Mouse (Mus musculus) Patski (cell line): ENCODE measurements around the gene Slc27a4. TPM values are rescaled to one million over a fixed set of nuclear protein-coding genes. Genes with fewer than 3 reads are reported as not detected.

ENCODE experiments used
- ATAC-seq: fragments of 100-300 bp; one replicate; pipeline ENCODE4 v1.8.0; 2021
- CTCF ChIA-PET: fragments of 350-600 bp; sonication (Branson Sonifier 250); formaldehyde crosslinking; loops from one replicate; lab custom pipeline; 2022; ENCODE audit warnings: inconsistent platforms; lab: Charles Lee
- POLR2A ChIA-PET: fragments of 350-600 bp; sonication (Branson Sonifier 250); formaldehyde crosslinking; loops from one replicate; lab custom pipeline; 2022; ENCODE audit warnings: antibody characterized with exemption, inconsistent platforms; lab: Charles Lee
- DNase-seq: peaks from one replicate; pipeline ENCODE4 v3.0.0-alpha.2; 2011; ENCODE audit warnings: low read depth, low spot score
- H3K27me3 ChIP-seq: fragments of 371-371 bp; one replicate; pipeline ENCODE4 v1.5.1; 2021
- CTCF ChIP-seq: fragments of 100-300 bp; IDR thresholded peaks from one replicate; pipeline ENCODE4 v1.5.1; 2021
- in situ Hi-C: fragments of 300-500 bp; cut with MboI; formaldehyde crosslinking; loops from 3 replicates; pipeline ENCODE4 v1.11.1; 2018; ENCODE audit warnings: low pct_unique_long_range_greater_than_20kb, mixed read lengths
- polyA plus RNA-seq: library from polyadenylated mRNA; unstranded; gene quantifications from one replicate; pipeline ENCODE4 v1.2.3, GENCODE M21; 2021

Gene Slc27a4
- polyA plus RNA-seq, 1 experiment from 2014 or later, result 31.4 TPM

DNA sequence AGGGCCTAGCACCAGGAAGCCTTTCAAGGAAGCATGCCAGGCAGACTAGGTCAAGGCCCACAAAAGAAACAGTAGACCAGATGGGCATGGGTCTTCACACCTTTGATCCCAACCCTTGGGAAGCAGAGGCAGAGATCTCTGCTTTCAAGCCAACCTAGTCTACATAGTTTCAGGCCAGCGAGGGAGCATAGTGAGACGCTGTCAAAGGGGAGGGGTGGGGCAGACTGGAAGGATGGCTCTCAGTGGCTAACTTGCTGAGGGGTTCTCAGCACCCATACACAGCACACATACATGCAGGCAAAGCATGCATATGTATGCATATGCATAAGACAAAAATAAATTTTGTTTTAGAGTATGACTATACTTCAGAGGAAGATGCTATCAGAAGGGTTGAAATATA is 16.9 kb downstream of the Slc27a4 start:
- H3K27me3 ChIP-seq, result no peaks in the 10 kb centered on the region
- TF ChIP-seq CTCF, result no peak
- no peak for ATAC-seq
- in situ Hi-C loops, result loop anchor here (5.0 kb wide), 2 partner anchors 52 to 93 kb away; no protein-coding TSS in a partner anchor
- no peak for DNase-seq
- ChIA-PET POLR2A (interaction anchor here (0.6 kb wide), 1 partner anchor 90 kb away, joined by 4 read pairs; no protein-coding TSS in a partner anchor), CTCF (interaction anchor here (2.9 kb wide), 1 partner anchor 54 kb away, joined by 10 read pairs; no protein-coding TSS in a partner anchor)

- no peak for TF ChIP-seq CTCF
- H3K27me3 ChIP-seq, result no peaks in the 10 kb centered on the region
- DNase-seq (no peak), ATAC-seq (peak; percentile 10)
- POLR2A ChIA-PET, result interaction anchor here (1.1 kb wide), 1 partner anchor 30 kb away, joined by 5 read pairs; no protein-coding TSS in a partner anchor
- in situ Hi-C loops, result no loop called here
- CTCF ChIA-PET, result interaction anchor here (2.9 kb wide), 1 partner anchor 55 kb away, joined by 10 read pairs; no protein-coding TSS in a partner anchor
Measured at GRCm38 (mm10) chr2:29820025-29820817, 17.8 kb downstream of the Slc27a4 start, which contains the start of gene Urm1. Gene Urm1 (plus strand): TSS chr2:29820075.

DNA sequence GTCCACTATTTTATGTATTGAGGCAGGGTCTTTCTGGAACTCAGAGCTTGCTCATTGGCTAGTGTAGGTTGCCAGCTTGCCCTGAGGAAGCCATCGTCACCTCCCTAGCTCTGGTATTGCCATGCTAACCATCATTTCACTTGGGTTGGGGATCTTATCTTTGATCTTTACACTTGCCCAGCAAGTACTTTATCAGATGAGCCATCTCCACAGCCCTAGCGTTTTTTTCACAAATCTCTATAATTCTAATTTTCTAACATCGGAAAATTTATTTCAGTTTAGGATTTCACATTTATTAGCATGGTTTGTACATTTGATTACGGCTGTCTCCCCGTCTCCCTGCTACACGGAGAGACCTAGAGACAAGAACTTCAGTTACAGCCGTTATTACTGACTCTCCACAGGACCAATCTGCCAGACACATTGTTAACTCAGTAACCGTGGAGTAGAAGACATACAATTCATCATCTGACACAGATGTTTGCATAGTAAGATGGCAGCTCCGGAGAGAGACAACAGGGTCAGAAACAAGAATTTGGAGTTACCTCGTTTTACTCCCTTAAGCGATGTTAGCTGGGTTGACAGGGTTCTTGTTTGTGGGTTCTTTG is 24.0 kb downstream of the Slc27a4 start:
- ATAC-seq, result no peak
- ChIA-PET CTCF (interaction anchor here (0.6 to 1.7 kb wide), 3 partner anchors 9 to 153 kb away, joined by 3 read pairs; no protein-coding TSS in a partner anchor), POLR2A (no interaction called here)
- TF ChIP-seq CTCF, result no peak
- in situ Hi-C loops, result no loop called here
- no peak for DNase-seq
- no peaks in the 10 kb centered on the region for H3K27me3 ChIP-seq

DNA sequence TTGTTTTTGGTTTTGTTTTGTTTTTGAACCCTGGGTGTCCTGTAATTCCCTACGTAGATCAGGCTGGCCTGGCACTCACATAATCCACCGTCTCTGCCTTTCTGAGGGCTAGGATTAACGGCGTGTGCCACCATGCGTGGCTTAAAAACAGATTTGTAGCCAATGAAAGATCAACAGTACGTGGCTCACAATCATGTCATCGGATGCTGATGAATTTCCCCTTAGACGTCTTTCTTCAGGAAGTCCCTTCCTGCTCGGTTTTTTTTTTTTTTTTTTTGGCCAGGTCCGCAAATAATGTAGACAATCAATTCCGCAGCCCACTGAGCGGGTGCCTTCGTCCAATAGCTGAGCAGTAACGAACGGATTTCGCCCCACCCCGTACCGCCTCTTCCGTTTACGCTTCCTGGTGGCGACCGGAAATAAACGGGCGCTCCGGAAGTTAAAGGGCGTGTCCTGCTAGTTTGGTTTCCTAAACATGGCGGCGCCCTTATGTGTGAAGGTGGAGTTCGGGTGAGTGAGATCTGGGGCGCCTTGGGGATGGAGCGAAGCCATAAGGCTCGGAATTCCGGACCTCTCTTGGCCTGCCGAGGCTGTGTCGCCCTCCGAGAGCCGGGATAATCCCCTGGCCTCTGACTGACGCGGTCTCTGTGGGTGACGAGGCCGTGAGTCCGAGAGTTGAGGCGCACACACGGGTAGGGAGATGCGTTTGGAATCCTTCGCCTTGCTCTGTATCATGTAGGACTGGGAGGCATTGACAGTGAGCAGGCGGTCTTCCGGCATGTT is 24.7 kb downstream of the Slc27a4 start:
- H3K27me3 ChIP-seq, result no peaks in the 10 kb centered on the region
- ChIA-PET CTCF (interaction anchor here (0.6 to 1.6 kb wide), 2 partner anchors 38 to 152 kb away, joined by 3 read pairs; no protein-coding TSS in a partner anchor), POLR2A (interaction anchor here (0.6 to 1.0 kb wide), 2 partner anchors 32 to 795 kb away, joined by 3 to 4 read pairs; no protein-coding TSS in a partner anchor)
- in situ Hi-C loops, result no loop called here
- DNase-seq (peak; percentile 69), ATAC-seq (peak; percentile 89)
- TF ChIP-seq CTCF, result no peak

DNA sequence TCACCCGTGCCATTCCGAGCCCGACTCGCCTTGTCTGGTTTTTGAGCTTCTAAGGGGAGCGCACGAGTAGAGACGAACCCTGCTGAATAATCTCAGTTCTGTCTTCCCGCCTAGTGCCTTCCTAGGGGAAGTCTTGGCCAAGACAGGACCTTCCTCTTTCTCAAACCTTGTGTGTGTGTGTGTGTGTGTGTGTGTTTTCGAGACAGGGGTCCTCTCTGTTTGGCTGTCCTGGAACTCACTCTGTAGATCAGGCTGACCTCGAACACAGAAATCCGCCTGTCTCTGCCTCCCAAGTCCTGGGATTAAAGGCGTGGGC is 25.2 kb downstream of the Slc27a4 start:
- TF ChIP-seq CTCF, result no peak
- DNase-seq, result no peak
- no peak for ATAC-seq
- ChIA-PET POLR2A (interaction anchor here (0.6 to 1.0 kb wide), 2 partner anchors 31 to 794 kb away, joined by 3 to 4 read pairs; no protein-coding TSS in a partner anchor), CTCF (no interaction called here)
- in situ Hi-C loops, result no loop called here
- H3K27me3 ChIP-seq, result no peaks in the 10 kb centered on the region

DNA sequence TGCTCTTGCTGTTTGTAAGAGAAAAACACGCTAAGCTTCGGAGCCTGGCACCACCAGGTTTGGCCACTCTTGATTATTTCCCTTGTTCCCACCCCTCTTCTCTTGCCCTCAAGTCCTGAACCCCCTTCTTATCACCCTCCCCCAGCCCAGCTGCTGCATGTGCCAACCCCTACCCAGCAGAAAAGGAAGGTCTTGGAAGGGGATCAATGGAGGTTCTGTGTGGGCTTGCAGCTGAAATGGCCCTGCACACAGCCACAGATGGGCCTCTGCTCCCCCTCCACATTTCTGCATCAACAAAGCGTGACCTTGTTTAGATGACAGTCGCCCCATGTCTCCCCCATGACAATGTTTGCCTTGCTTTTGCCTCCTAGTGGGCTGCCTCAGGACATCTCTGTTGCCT is 28.7 kb downstream of the Slc27a4 start:
- H3K27me3 ChIP-seq, result no peaks in the 10 kb centered on the region
- in situ Hi-C loops, result no loop called here
- TF ChIP-seq CTCF, result no peak
- POLR2A ChIA-PET, result no interaction called here
- DNase-seq (no peak), ATAC-seq (no peak)
- CTCF ChIA-PET, result no interaction called here

- ChIA-PET CTCF (interaction anchor here (1.6 kb wide), 1 partner anchor 16 kb away, joined by 3 read pairs; no protein-coding TSS in a partner anchor), POLR2A (interaction anchor here (0.7 to 1.1 kb wide), 3 partner anchors 16 to 184 kb away, joined by 3 to 5 read pairs (median 4); no protein-coding TSS in a partner anchor)
- in situ Hi-C loops, result no loop called here
- ATAC-seq (no peak), DNase-seq (no peak)
- TF ChIP-seq CTCF, result no peak
- no peaks in the 10 kb centered on the region for H3K27me3 ChIP-seq
Measured at GRCm38 (mm10) chr2:29833796-29834195, 31.4 kb downstream of the Slc27a4 start.

DNA sequence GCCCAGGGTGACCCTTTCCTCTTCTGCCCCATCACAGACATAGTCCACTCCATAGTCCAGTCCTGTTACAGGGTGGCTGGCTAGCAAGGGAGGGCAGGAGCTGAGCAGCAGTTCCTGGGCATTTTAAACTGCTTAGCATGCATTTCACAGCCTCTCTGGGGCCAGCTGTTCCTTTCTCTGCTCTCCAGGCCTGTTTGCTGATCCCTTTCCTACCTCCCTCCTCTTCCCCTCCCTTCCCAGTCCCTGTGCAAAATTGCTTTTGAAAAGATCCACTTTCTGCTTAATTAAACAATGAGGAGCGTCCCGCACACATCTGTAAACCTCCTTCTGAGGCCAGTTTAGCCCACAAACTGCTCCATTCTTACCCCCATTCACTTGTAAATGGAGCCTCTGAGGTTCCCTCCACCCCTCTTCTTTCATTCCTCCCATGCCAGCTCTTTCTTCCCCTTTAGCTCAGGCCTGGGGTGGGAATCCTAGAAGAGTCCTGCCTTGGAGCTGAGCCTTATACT is 33.0 kb downstream of the Slc27a4 start:
- H3K27me3 ChIP-seq, result no peaks in the 10 kb centered on the region
- ChIA-PET POLR2A (interaction anchor here (0.6 kb wide), 1 partner anchor 19 kb away, joined by 3 read pairs; no protein-coding TSS in a partner anchor), CTCF (no interaction called here)
- in situ Hi-C loops, result no loop called here
- TF ChIP-seq CTCF, result no peak
- DNase-seq (no peak), ATAC-seq (no peak)

GRCm38 (mm10) chr2:29839460-29839859 is 37.0 kb downstream of the Slc27a4 start:
- ChIA-PET POLR2A (interaction anchor here (0.7 kb wide), 1 partner anchor 326 kb away, joined by 3 read pairs; no protein-coding TSS in a partner anchor), CTCF (no interaction called here)
- no peak for TF ChIP-seq CTCF
- DNase-seq, result no peak
- H3K27me3 ChIP-seq, result no peaks in the 10 kb centered on the region
- in situ Hi-C loops, result no loop called here
- ATAC-seq, result no peak
